Mouse (Mus musculus) gastrocnemius, postnatal 14 days (tissue): ENCODE measurements at regions not wholly inside any gene's neighbourhood (a gene's known extent, or its start where the extent isn't known, plus 50 kb on each side); places are given as distances from the start of the nearest gene placed in this dataset.
"Not testable (repeated sequence)": the region's sequence is repeated elsewhere in the genome, so short reads cannot be mapped to it uniquely, and the experiment has no call there.

Experiments used
- DNase-seq: peaks from one replicate; pipeline ENCODE4 v3.0.0; 2021; ENCODE audit warnings: mixed read lengths
- intact Hi-C: fragments of 180-260 bp; cut with DNase I; formaldehyde crosslinking; loops from one replicate; pipeline ENCODE4 v1.15.1; 2025; ENCODE audit warnings: low total_unique reads

- DNase-seq, intact Hi-C loops: not testable (repeated sequence)
Observed at GRCm38 (mm10) chr17:17197229-17197628, 76.0 kb downstream of the Zfp97 start.

- intact Hi-C loops: no loop called here
- DNase-seq: no peak
Observed at GRCm38 (mm10) chr17:17229069-17229468, 107.9 kb downstream of the Zfp97 start.

GRCm38 (mm10) chr17:17234329-17235185 lies 113.3 kb downstream of the Zfp97 start:
- intact Hi-C loops: not testable (repeated sequence)
- peak; percentile 83 for DNase-seq

- intact Hi-C loops, DNase-seq: not testable (repeated sequence)
Observed at GRCm38 (mm10) chr17:17235186-17235482, 113.9 kb downstream of the Zfp97 start.
